Mouse (Mus musculus) myocyte (in vitro differentiated cells): ENCODE data around the gene Dse. TPM values are rescaled to one million over a fixed set of nuclear protein-coding genes. Genes with fewer than 3 reads are reported as not detected.

Experiments used
- H3K27me3 ChIP-seq: one replicate; pipeline ENCODE4 v1.6.1; 2011; ENCODE audit not compliant: control insufficient read depth, insufficient read depth, insufficient read length
- H3K36me3 ChIP-seq: one replicate; pipeline ENCODE4 v1.6.1; 2011; ENCODE audit not compliant: control insufficient read depth, insufficient read depth
- H3K4me2 ChIP-seq: one replicate; pipeline ENCODE4 v1.6.1; 2011; ENCODE audit warnings: low read depth, control low read depth
- H3K4me3 ChIP-seq: one replicate; pipeline ENCODE4 v1.5.1; 2011; ENCODE audit warnings: mild to moderate bottlenecking, control low read depth, moderate library complexity
- H3K79me2 ChIP-seq: one replicate; pipeline ENCODE4 v1.6.1; 2011; ENCODE audit not compliant: control insufficient read depth, insufficient read depth
- H3ac ChIP-seq: one replicate; pipeline ENCODE4 v1.6.1; 2011; ENCODE audit not compliant: control insufficient read depth, insufficient read length
- CEBPB ChIP-seq: IDR thresholded peaks from 2 replicates; pipeline ENCODE4 v1.6.1; 2011; ENCODE audit warnings: mild to moderate bottlenecking, moderate library complexity; ENCODE audit not compliant: poor library complexity, insufficient read depth, severe bottlenecking
- E2F4 ChIP-seq: IDR thresholded peaks from one replicate; pipeline ENCODE4 v1.6.1; 2011; ENCODE audit warnings: mild to moderate bottlenecking, control low read depth, moderate library complexity; ENCODE audit not compliant: insufficient read depth
- MAX ChIP-seq: IDR thresholded peaks from one replicate; pipeline ENCODE4 v1.6.1; 2011; ENCODE audit warnings: low read depth, mild to moderate bottlenecking, control low read depth
- MYOD1 ChIP-seq, 3 experiments: IDR thresholded peaks; one replicate each; pipeline ENCODE4 v1.6.1; 2011; ENCODE audit warnings: control low read depth in 2 of 3, low read depth in 2 of 3, mild to moderate bottlenecking in 2 of 3, moderate library complexity in 1 of 3; ENCODE audit not compliant: insufficient read length in 2 of 3, control insufficient read depth in 1 of 3
- MYOG ChIP-seq, 3 experiments: IDR thresholded peaks; one replicate each; pipeline ENCODE4 v1.6.1; 2011; ENCODE audit warnings: control low read depth in 2 of 3, low read depth in 2 of 3, mild to moderate bottlenecking in 2 of 3; ENCODE audit not compliant: insufficient read length in 2 of 3, control insufficient read depth in 1 of 3, insufficient read depth in 1 of 3
- POLR2A ChIP-seq: IDR thresholded peaks from one replicate; pipeline ENCODE4 v1.6.1; 2011; ENCODE audit warnings: low read depth, mild to moderate bottlenecking, control low read depth, moderate library complexity; ENCODE audit not compliant: insufficient read length
- POLR2AphosphoS2 ChIP-seq: IDR thresholded peaks from one replicate; pipeline ENCODE4 v1.6.1; 2011; ENCODE audit warnings: low read depth, control low read depth; ENCODE audit not compliant: insufficient read length
- REST ChIP-seq: IDR thresholded peaks from one replicate; pipeline ENCODE4 v1.6.1; 2011; ENCODE audit warnings: mild to moderate bottlenecking, control low read depth, moderate library complexity; ENCODE audit not compliant: insufficient read depth, insufficient read length
- SRF ChIP-seq: IDR thresholded peaks from one replicate; pipeline ENCODE4 v1.6.1; 2011; ENCODE audit warnings: low read depth; ENCODE audit not compliant: control insufficient read depth, insufficient read length
- TCF12 ChIP-seq: IDR thresholded peaks from one replicate; pipeline ENCODE4 v1.6.1; 2011; ENCODE audit warnings: mild to moderate bottlenecking, control low read depth; ENCODE audit not compliant: poor library complexity, insufficient read depth, severe bottlenecking
- TCF3 ChIP-seq: IDR thresholded peaks from one replicate; pipeline ENCODE4 v1.6.1; 2011; ENCODE audit warnings: low read depth, control low read depth; ENCODE audit not compliant: insufficient read length
- USF1 ChIP-seq: IDR thresholded peaks from one replicate; pipeline ENCODE4 v1.6.1; 2011; ENCODE audit warnings: low read depth, mild to moderate bottlenecking, control low read depth, moderate library complexity
- polyA plus RNA-seq: library from polyadenylated mRNA; unstranded; fragments of >200 nt; fragmentation: generic; extraction: Trizol; gene quantifications from one replicate; pipeline ENCODE4 v1.2.1, GENCODE M21; 2012; ENCODE audit warnings: missing spikeins

The Dse gene
- polyA plus RNA-seq, 1 experiment: 7.6 TPM

- no peaks in the 10 kb centered on the region for H3K36me3 ChIP-seq
- no peak overlapping the region for H3ac ChIP-seq
- no peak overlapping the region for H3K4me3 ChIP-seq
- H3K27me3 ChIP-seq: no peaks in the 10 kb centered on the region
- no peaks in the 10 kb centered on the region for H3K79me2 ChIP-seq
- TF ChIP-seq POLR2A: no peak
- no peak for TF ChIP-seq MYOD1 (IDR thresholded peaks at IDR 0.05; ENCODE audit: control insufficient read depth in 1 of 3, insufficient read length in 2 of 3, low read depth in 2 of 3)
- TF ChIP-seq REST: no peak
- no peak for TF ChIP-seq MYOG (IDR thresholded peaks at IDR 0.05; ENCODE audit: control insufficient read depth in 1 of 3, insufficient read depth in 1 of 3, insufficient read length in 2 of 3, low read depth in 2 of 3)
- TF ChIP-seq TCF12: no peak
- no peak for TF ChIP-seq TCF3
- TF ChIP-seq E2F4: no peak
- no peak for TF ChIP-seq CEBPB
- H3K4me2 ChIP-seq: no peak overlapping the region
Measured at GRCm38 (mm10) chr10:34230121-34230675, 22.7 kb upstream of the Dse start.

DNA sequence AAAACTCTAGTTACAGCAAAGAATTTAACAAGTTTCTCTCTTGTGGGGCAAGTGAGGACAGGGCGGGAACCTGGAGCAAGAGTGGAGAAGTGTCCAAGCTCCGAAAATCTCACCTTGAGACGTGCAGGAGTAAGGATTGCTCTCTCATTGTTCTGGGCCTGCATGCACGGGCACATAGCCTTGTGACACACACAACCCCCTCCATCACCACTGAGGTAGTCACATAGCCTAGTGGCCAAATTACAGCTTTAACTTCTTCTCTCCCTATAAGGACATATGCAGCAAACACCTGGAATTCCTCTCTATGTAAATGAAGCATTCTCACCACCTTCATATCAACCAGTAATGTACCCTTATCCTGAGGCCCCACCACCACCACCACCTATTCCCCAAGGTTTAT lies 22.0 kb upstream of the Dse start:
- TF ChIP-seq MYOD1 (IDR thresholded peaks at IDR 0.05; ENCODE audit: control insufficient read depth in 1 of 3, insufficient read length in 2 of 3, low read depth in 2 of 3): no peak
- TF ChIP-seq POLR2AphosphoS2: no peak
- TF ChIP-seq USF1: no peak
- no peak for TF ChIP-seq TCF12
- no peak for TF ChIP-seq MAX
- TF ChIP-seq SRF: no peak
- TF ChIP-seq CEBPB: no peak
- TF ChIP-seq REST: no peak
- TF ChIP-seq MYOG (IDR thresholded peaks at IDR 0.05; ENCODE audit: control insufficient read depth in 1 of 3, insufficient read depth in 1 of 3, insufficient read length in 2 of 3, low read depth in 2 of 3): no peak
- no peak for TF ChIP-seq POLR2A
- TF ChIP-seq TCF3: no peak
- TF ChIP-seq E2F4: no peak
- no peak overlapping the region for H3ac ChIP-seq
- no peaks in the 10 kb centered on the region for H3K79me2 ChIP-seq
- H3K4me2 ChIP-seq: no peak overlapping the region
- H3K4me3 ChIP-seq: no peak overlapping the region
- H3K36me3 ChIP-seq: no peaks in the 10 kb centered on the region
- H3K27me3 ChIP-seq: no peaks in the 10 kb centered on the region

DNA sequence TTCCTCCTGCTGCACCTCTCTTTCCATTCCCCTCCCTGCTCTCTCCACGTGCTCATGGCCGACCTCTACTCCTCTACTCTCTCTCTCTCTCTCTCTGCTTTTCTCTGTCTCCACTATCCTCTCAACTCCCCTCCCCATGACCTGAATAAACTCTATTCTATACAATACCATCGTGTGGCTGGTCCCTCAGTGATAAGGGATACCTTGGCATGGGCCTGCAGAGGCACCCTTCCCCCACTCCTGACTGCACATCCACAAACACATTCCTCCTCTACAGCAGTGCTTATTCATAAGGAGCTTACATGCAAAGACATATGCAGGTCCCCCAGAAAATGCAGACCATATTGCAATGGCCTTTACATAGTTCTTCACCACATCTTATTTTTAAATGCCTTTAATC lies 16.1 kb upstream of the Dse start:
- no peak overlapping the region for H3K4me2 ChIP-seq
- H3K36me3 ChIP-seq: no peaks in the 10 kb centered on the region
- H3ac ChIP-seq: no peak overlapping the region
- H3K4me3 ChIP-seq: no peak overlapping the region
- H3K27me3 ChIP-seq: no peaks in the 10 kb centered on the region
- TF ChIP-seq USF1 (no peak), E2F4 (no peak), CEBPB (no peak), SRF (no peak), POLR2A (no peak), TCF12 (no peak), REST (no peak), MAX (no peak), MYOG (IDR thresholded peaks at IDR 0.05; ENCODE audit: control insufficient read depth in 1 of 3, insufficient read depth in 1 of 3, insufficient read length in 2 of 3, low read depth in 2 of 3) (no peak), POLR2AphosphoS2 (no peak), MYOD1 (IDR thresholded peaks at IDR 0.05; ENCODE audit: control insufficient read depth in 1 of 3, insufficient read length in 2 of 3, low read depth in 2 of 3) (no peak), TCF3 (no peak)
- H3K79me2 ChIP-seq: no peaks in the 10 kb centered on the region

- Histone ChIP-seq H3K27me3 (no peaks in the 10 kb centered on the region), H3K4me3 (no peak overlapping the region), H3ac (no peak overlapping the region), H3K36me3 (no peaks in the 10 kb centered on the region), H3K4me2 (peak overlapping the region; percentile 24), H3K79me2 (no peaks in the 10 kb centered on the region)
- TF ChIP-seq POLR2A (no peak), REST (no peak), TCF3 (no peak)
Measured at GRCm38 (mm10) chr10:34221909-34222620, 14.6 kb upstream of the Dse start.

GRCm38 (mm10) chr10:34218191-34218590 lies 10.7 kb upstream of the Dse start:
- H3ac ChIP-seq: no peak overlapping the region
- H3K36me3 ChIP-seq: no peaks in the 10 kb centered on the region
- H3K27me3 ChIP-seq: no peaks in the 10 kb centered on the region
- no peaks in the 10 kb centered on the region for H3K79me2 ChIP-seq
- no peak overlapping the region for H3K4me2 ChIP-seq
- no peak overlapping the region for H3K4me3 ChIP-seq
- TF ChIP-seq MYOG (IDR thresholded peaks at IDR 0.05; ENCODE audit: control insufficient read depth in 1 of 3, insufficient read depth in 1 of 3, insufficient read length in 2 of 3, low read depth in 2 of 3): no peak
- no peak for TF ChIP-seq MYOD1 (IDR thresholded peaks at IDR 0.05; ENCODE audit: control insufficient read depth in 1 of 3, insufficient read length in 2 of 3, low read depth in 2 of 3)
